Mouse (Mus musculus): Measurements from ENCODE around the gene Rc3h2. TPM values are rescaled to one million over a fixed set of nuclear protein-coding genes. Genes with fewer than 3 reads are reported as not detected.

Rc3h2 gene
- 22.7 and 33.4 TPM in 2 replicates for polyA plus RNA-seq (2014; fragmentation: Nextera tagmentation; extraction: Ambion mirVana)

- no peaks in the 10 kb centered on the region for H3K36me3 ChIP-seq (ENCODE audit: control insufficient read depth, insufficient read depth, low read length)
- ATAC-seq (ENCODE audit: low FRiP score) = peak; percentile 98
These were observed at the start of gene Rc3h2 for GRCm38 (mm10) chr2:37422306-37423304. Gene Rc3h2, minus strand, starts transcription at chr2:37422903.

GRCm38 (mm10) chr2:37466266-37466665 lies 43.6 kb upstream of the Rc3h2 start:
- Histone ChIP-seq H3K9ac (ENCODE audit: low read depth, low read length) (no peak overlapping the region), H3K4me2 (replicated peaks; ENCODE audit: low read depth, low read length) (no peak overlapping the region), H3K4me3 (ENCODE audit: low read depth, low read length) (no peak overlapping the region), H3K4me1 (replicated peaks; ENCODE audit: control insufficient read depth, insufficient read depth, low read length) (no peaks in the 10 kb centered on the region), H3K27me3 (ENCODE audit: control insufficient read depth, insufficient read depth, low read length) (no peaks in the 10 kb centered on the region), H3K27ac (ENCODE audit: low read depth, low read length) (no peak overlapping the region), H3K36me3 (ENCODE audit: control insufficient read depth, insufficient read depth, low read length) (no peaks in the 10 kb centered on the region), H3K9me3 (ENCODE audit: control insufficient read depth, low read length) (no peaks in the 10 kb centered on the region)
- DNase-seq (ENCODE audit: low spot score) = no peak
- no peak for ATAC-seq (ENCODE audit: low FRiP score)
- WGBS = 98% methylated on average over 4 of the region's 4 CpGs

More at GRCm38 (mm10) chr2:37422306-37423304, at the start of gene Rc3h2:
- Histone ChIP-seq H3K4me1 (replicated peaks; ENCODE audit: control insufficient read depth, insufficient read depth, low read length) (no peaks in the 10 kb centered on the region), H3K27ac (ENCODE audit: low read depth, low read length) (peak within 1 kb of the TSS; percentile 97), H3K4me2 (replicated peaks; ENCODE audit: low read depth, low read length) (peak within 1 kb of the TSS; percentile 59), H3K4me3 (ENCODE audit: low read depth, low read length) (peak within 1 kb of the TSS; percentile 95), H3K9me3 (ENCODE audit: control insufficient read depth, low read length) (no peaks in the 10 kb centered on the region), H3K9ac (ENCODE audit: low read depth, low read length) (peak within 1 kb of the TSS; percentile 97), H3K27me3 (ENCODE audit: control insufficient read depth, insufficient read depth, low read length) (no peaks in the 10 kb centered on the region)
- WGBS = under 1% methylated on average over 53 of the region's 75 CpGs
- peak; percentile 97 for DNase-seq (ENCODE audit: low spot score)

- Histone ChIP-seq H3K9ac (ENCODE audit: low read depth, low read length) (no peak overlapping the region), H3K4me2 (replicated peaks; ENCODE audit: low read depth, low read length) (no peak overlapping the region), H3K9me3 (ENCODE audit: control insufficient read depth, low read length) (no peaks in the 10 kb centered on the region), H3K27me3 (ENCODE audit: control insufficient read depth, insufficient read depth, low read length) (no peaks in the 10 kb centered on the region), H3K27ac (ENCODE audit: low read depth, low read length) (no peak overlapping the region), H3K4me3 (ENCODE audit: low read depth, low read length) (no peak overlapping the region), H3K4me1 (replicated peaks; ENCODE audit: control insufficient read depth, insufficient read depth, low read length) (no peaks in the 10 kb centered on the region), H3K36me3 (ENCODE audit: control insufficient read depth, insufficient read depth, low read length) (no peaks in the 10 kb centered on the region)
- whole genome bisulfite sequencing = 98% methylated on average over 4 of the region's 4 CpGs
- no peak for DNase-seq (ENCODE audit: low spot score)
- ATAC-seq (ENCODE audit: low FRiP score) = no peak
These were observed 38.0 kb upstream of the Rc3h2 start for GRCm38 (mm10) chr2:37460707-37461106.

- peaks cover 3% of the 10 kb centered on the region; the same call in 1 of the 2 replicates for H3K4me1 ChIP-seq (replicated peaks; ENCODE audit: control insufficient read depth, insufficient read depth, low read length)
- peak overlapping the region; percentile 79 for H3K27ac ChIP-seq (ENCODE audit: low read depth, low read length)
- H3K4me2 ChIP-seq (replicated peaks; ENCODE audit: low read depth, low read length) = peak overlapping the region; percentile 75
- H3K4me3 ChIP-seq (ENCODE audit: low read depth, low read length) = peak overlapping the region; percentile 93
- H3K27me3 ChIP-seq (ENCODE audit: control insufficient read depth, insufficient read depth, low read length) = no peaks in the 10 kb centered on the region
- peak overlapping the region; percentile 92 for H3K9ac ChIP-seq (ENCODE audit: low read depth, low read length)
- no peaks in the 10 kb centered on the region for H3K9me3 ChIP-seq (ENCODE audit: control insufficient read depth, low read length)
- no peak for DNase-seq (ENCODE audit: low spot score)
- peak; percentile 91 for ATAC-seq (ENCODE audit: low FRiP score)
- no peaks in the 10 kb centered on the region for H3K36me3 ChIP-seq (ENCODE audit: control insufficient read depth, insufficient read depth, low read length)
- 1% methylated on average over 19 of the region's 24 CpGs for WGBS
These were observed 29.7 kb upstream of the Rc3h2 start for GRCm38 (mm10) chr2:37452376-37452760.

GRCm38 (mm10) chr2:37451667-37452375 lies 29.1 kb upstream of the Rc3h2 start:
- H3K27ac ChIP-seq (ENCODE audit: low read depth, low read length) = peak overlapping the region; percentile 79
- peak; percentile 98 for ATAC-seq (ENCODE audit: low FRiP score)
- 12% methylated on average over 36 of the region's 44 CpGs for WGBS
- H3K9me3 ChIP-seq (ENCODE audit: control insufficient read depth, low read length) = no peaks in the 10 kb centered on the region
- H3K36me3 ChIP-seq (ENCODE audit: control insufficient read depth, insufficient read depth, low read length) = no peaks in the 10 kb centered on the region
- peak overlapping the region; percentile 92 for H3K9ac ChIP-seq (ENCODE audit: low read depth, low read length)
- peak overlapping the region; percentile 93 for H3K4me3 ChIP-seq (ENCODE audit: low read depth, low read length)
- peaks cover 3% of the 10 kb centered on the region; the same call in 1 of the 2 replicates for H3K4me1 ChIP-seq (replicated peaks; ENCODE audit: control insufficient read depth, insufficient read depth, low read length)
- DNase-seq (ENCODE audit: low spot score) = peak; percentile 95
- no peaks in the 10 kb centered on the region for H3K27me3 ChIP-seq (ENCODE audit: control insufficient read depth, insufficient read depth, low read length)
- H3K4me2 ChIP-seq (replicated peaks; ENCODE audit: low read depth, low read length) = peak overlapping the region; percentile 75

GRCm38 (mm10) chr2:37442611-37443591 lies 20.2 kb upstream of the Rc3h2 start, which contains the start of the genes Zbtb26, Zbtb6 and Rabgap1:
Gene Zbtb26, minus strand, starts transcription at chr2:37443135.
Gene Zbtb6, minus strand, starts transcription at chr2:37443171.
Gene Rabgap1, plus strand, starts transcription at chr2:37443279.
- Histone ChIP-seq H3K36me3 (ENCODE audit: control insufficient read depth, insufficient read depth, low read length) (no peaks in the 10 kb centered on the region), H3K9me3 (ENCODE audit: control insufficient read depth, low read length) (no peaks in the 10 kb centered on the region), H3K27me3 (ENCODE audit: control insufficient read depth, insufficient read depth, low read length) (no peaks in the 10 kb centered on the region), H3K9ac (ENCODE audit: low read depth, low read length) (peak within 1 kb of the TSS; percentile 94), H3K4me3 (ENCODE audit: low read depth, low read length) (peak within 1 kb of the TSS; percentile 89), H3K4me2 (replicated peaks; ENCODE audit: low read depth, low read length) (peak within 1 kb of the TSS; percentile 68), H3K4me1 (replicated peaks; ENCODE audit: control insufficient read depth, insufficient read depth, low read length) (no peaks in the 10 kb centered on the region), H3K27ac (ENCODE audit: low read depth, low read length) (peak within 1 kb of the TSS; percentile 85)
- DNase-seq (ENCODE audit: low spot score) (peak; percentile 97), ATAC-seq (ENCODE audit: low FRiP score) (peak; percentile 100)
- under 1% methylated on average over 51 of the region's 51 CpGs for WGBS

- DNase-seq (ENCODE audit: low spot score) = peak; percentile 49
These were observed 8.9 kb upstream of the Rc3h2 start for GRCm38 (mm10) chr2:37431609-37432008.

More at GRCm38 (mm10) chr2:37431609-37432008, 8.9 kb upstream of the Rc3h2 start:
- Histone ChIP-seq H3K36me3 (ENCODE audit: control insufficient read depth, insufficient read depth, low read length) (no peaks in the 10 kb centered on the region), H3K27me3 (ENCODE audit: control insufficient read depth, insufficient read depth, low read length) (no peaks in the 10 kb centered on the region), H3K9ac (ENCODE audit: low read depth, low read length) (peak overlapping the region; percentile 94), H3K4me1 (replicated peaks; ENCODE audit: control insufficient read depth, insufficient read depth, low read length) (no peaks in the 10 kb centered on the region), H3K9me3 (ENCODE audit: control insufficient read depth, low read length) (no peaks in the 10 kb centered on the region), H3K4me2 (replicated peaks; ENCODE audit: low read depth, low read length) (peak overlapping the region; percentile 79), H3K27ac (ENCODE audit: low read depth, low read length) (peak overlapping the region; percentile 98), H3K4me3 (ENCODE audit: low read depth, low read length) (peak overlapping the region; percentile 90)
- peak; percentile 43 for ATAC-seq (ENCODE audit: low FRiP score)
- WGBS = 21% methylated on average over 7 of the region's 7 CpGs

Data from hindbrain, embryonic 11.5 days (tissue).